Mouse (Mus musculus) right cerebral cortex, postnatal 14 days (tissue): Measurements from ENCODE around the gene Spata20.

Experiments used
- DNase-seq: peaks from one replicate; pipeline ENCODE4 v3.0.0; 2022

Gene Spata20

GRCm38 (mm10) chr11:94481963-94482362 lies 4.0 kb downstream of the Spata20 start:
- DNase-seq = no peak

DNA sequence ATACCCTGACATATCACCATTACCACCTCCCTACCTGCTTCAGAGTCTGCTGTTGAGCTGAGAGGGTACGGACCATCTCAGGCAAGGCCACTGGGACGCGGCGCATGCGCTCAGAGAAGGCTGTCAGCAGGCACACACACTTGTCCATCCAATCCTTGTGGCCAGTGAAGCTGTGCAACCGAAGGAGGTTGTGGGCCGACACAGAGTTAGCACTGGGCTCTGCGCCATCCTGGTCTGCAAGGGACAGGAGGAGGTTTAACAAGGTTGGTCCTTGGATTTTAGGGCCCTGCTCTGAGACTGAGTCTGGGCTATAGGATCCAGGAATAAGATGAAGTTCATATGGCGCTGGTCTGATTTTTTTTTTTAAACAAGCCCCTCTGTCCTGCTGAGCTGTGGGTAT lies 5.6 kb downstream of the Spata20 start:
- DNase-seq = no peak

DNA sequence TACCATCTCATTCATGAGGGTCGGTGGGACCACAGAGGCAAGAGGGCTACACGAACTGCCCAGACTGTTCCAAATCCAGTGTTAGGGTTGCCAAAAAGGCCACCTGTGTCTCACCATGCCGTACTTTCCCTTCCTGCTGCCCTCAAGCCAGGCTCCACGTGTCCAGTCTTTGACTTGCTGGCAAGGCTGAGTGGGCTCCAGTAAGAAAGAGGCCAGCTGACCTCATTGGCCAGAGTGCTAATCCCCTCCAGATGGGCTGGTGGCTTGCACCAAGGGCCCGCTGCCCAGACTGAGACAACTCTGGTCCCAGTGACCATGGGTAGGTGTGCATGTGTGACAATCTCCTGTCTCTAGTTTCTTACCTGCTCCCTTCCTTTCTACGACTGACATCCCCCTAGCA lies 8.3 kb downstream of the Spata20 start:
- no peak for DNase-seq

- DNase-seq = no peak
Measured at GRCm38 (mm10) chr11:94475722-94476121, 10.3 kb downstream of the Spata20 start.

GRCm38 (mm10) chr11:94474544-94474910 lies 11.5 kb downstream of the Spata20 start:
- no peak for DNase-seq

- peak; percentile 88 for DNase-seq
Measured at GRCm38 (mm10) chr11:94473707-94474543, 12.1 kb downstream of the Spata20 start, which contains the start of gene Cacna1g. Gene Cacna1g, minus strand, starts transcription at chr11:94474198.

DNA sequence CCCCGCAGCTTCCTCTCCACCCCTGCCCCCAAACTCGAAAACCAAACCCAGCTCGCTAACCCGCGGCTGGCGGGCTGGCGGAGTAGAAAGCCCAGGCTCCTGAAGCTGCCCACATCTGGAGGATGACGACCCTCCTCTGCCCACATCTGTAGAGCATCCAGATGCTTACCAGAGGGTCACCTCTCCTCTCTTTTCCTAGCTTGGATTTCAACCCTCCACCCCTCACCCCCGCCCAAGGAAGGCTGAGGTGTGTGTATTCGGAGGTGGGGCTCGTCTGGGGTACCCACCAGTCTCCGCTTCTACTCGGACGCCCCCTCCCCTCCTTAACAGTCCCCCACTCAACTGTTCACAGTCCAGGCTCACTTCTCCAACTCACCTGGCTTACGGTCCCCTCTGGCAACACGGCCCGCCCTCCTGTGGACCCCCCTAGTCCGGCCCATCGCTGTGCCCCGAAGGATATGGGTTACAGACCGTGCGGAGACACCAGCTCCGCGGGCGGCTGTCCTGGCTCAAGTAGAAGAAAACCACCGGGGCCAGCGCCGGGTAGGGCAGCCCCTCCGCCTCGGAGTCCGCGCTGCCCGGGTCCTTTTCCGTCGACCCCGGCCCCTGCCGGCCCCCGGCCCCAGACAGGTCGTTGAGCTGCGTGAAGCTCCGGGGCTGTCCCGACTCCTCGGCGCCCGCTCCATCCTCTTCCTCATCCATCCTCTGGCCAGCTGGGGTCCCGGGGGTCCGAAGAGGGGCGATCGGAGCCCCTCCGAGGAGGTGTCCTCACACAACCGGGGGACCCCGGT lies 12.9 kb downstream of the Spata20 start:
- DNase-seq = no peak

DNA sequence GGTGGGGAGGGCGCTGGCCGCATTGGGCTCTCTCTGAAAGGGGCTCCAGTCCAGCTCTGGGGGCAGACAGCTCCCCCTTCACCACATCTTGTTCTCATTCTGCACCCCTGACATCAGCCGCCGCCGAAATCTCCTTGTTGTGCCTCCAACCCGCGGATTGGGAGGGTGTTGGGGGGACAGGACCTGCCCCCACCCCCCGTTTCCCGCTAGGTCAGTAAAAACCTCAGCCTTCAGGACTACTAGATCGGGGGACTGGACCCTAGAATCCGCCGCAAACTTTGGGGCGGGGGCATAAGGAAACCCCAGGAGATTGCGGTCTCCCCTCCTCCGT lies 13.4 kb downstream of the Spata20 start:
- DNase-seq = no peak

- no peak for DNase-seq
Measured at GRCm38 (mm10) chr11:94471740-94472584, 14.0 kb downstream of the Spata20 start.

DNA sequence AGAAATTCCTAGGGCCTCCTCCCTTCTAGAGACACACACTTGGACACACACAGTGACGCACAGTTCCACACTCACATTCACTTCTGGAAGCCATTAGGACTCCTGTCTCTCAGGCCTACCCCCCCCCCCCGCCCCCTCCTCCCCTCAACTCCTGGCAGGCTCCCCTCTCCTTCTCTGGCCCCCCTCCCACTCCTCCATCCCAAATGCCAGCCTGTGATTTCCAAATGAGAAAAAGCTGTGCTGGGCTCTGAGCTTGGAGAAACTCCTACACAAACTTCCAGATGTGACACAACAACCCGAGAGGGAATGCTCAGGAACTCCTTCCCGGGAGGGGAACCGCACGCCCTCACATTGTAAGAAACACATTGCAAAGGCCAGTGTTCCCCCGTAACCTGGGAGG lies 15.6 kb downstream of the Spata20 start:
- no peak for DNase-seq

DNA sequence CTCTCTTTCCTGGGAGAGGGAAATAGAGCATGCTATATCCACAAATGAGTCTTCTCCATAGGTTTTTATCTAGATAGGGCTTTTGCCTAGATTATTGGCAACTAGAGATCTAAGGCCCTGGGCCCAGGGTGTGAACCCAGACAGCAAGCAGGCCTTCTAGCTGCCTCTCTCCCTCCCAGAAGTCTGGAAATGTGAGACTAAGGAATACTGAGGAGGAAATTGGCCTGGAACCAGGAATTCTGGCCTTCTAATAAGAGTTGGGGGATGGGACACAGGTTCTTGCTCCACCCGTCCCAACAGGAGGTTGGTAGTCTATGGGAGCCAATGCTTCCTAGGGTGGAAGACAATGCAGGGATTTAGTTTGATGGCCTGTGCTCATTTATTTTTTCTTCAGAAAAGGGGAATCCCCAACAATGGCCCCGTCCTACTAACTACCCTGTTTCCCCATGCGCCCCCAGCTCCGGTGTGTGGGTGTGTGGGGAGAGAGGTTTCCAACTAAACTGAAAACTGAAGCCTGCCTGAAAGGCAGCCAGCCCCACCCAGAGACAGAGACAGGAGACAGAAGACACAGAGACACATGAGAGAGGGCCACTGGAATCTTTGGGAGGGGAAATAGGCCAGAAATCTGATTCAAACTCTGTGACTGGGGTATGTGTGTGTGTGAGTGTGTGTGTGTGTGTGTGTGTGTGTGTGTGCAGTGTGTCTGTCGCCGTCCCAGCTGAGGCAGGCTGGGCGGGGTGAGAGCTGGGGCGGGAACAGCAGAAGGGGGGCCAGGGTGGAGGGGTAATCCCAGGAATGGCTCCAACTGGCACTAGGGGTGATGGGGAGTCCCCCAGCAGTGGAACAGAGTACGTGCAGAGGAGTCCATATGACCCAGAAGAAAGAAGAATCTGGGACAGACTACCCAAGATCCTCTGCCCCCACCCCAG lies 16.6 kb downstream of the Spata20 start:
- DNase-seq = no peak

GRCm38 (mm10) chr11:94468582-94469064 lies 17.4 kb downstream of the Spata20 start:
- DNase-seq = peak; percentile 74

GRCm38 (mm10) chr11:94466333-94466855 lies 19.6 kb downstream of the Spata20 start:
- no peak for DNase-seq

DNA sequence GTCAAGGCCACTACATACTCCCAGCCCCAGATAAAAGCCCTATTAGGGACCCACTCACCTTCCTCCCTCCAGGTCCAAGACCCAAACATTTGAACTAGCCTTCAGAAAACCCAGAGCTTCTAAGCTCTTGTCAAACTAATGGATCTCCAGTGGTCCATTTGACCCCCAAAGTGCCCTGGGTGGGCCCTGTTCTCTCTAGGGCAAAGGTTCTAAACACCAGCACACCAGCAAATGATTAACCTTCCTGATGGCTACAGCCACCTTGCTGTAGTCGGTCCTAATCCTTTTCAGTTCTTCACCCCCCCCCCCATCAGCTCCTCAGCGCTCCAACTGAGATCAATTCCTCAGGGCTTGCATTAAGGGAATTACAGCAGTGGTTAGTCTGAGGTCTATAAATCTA lies 21.8 kb downstream of the Spata20 start:
- no peak for DNase-seq

- no peak for DNase-seq
Measured at GRCm38 (mm10) chr11:94461856-94462255, 24.1 kb downstream of the Spata20 start.

GRCm38 (mm10) chr11:94457001-94457400 lies 29.0 kb downstream of the Spata20 start:
- DNase-seq = no peak

DNA sequence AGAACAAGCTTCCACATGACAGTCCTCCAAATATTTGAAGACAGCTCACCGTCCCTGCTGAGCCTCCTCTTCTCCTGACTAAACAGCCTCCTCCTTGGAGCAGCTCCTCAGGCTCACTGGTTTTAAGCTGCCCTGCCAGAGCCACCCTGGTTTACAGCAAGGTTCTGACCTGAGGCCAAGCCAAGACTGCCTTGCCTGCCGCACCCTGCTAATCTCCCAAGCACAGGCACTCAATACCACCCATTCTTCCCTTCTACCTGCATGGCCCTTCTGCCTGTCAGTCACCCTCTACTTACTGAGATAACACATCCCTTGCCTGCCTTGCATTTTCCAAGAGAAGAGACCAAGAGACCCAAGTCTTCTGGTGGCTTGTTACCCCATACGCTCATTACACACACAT lies 29.6 kb downstream of the Spata20 start:
- DNase-seq = no peak

GRCm38 (mm10) chr11:94455161-94455820 lies 30.7 kb downstream of the Spata20 start:
- no peak for DNase-seq

GRCm38 (mm10) chr11:94454756-94455155 lies 31.2 kb downstream of the Spata20 start:
- no peak for DNase-seq

DNA sequence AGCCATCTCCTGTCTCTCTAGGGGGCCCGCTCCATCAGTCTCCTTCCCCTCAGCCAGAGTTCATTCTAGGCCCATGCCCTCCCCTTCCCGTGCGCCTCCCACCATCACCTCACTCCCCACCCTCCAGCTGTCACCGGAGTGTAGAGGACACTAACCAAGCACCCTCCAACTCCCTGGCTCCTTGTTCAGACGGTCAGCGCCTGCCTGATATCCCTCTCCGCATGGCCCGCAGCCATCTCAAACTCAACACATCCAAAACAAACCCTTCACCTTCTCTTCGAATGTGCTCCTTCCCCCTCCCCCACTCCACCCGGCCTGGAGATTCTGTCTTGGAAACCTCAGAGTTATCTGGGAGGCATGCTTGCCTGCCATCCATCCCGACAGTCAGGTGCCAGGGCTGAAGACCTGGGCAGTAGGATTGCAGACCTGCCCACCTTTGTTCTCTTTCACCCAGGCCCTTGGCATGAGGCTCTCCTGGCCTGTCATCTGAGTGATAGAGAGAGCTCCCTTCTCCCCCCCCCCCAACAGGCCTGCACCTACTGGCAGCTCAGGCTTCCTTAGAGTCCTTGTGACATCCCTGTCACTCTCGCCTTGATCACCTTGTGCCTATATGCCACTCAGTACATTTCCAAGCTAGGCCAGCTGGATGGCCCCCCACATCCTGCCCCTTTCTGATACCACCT lies 34.7 kb downstream of the Spata20 start:
- no peak for DNase-seq

DNA sequence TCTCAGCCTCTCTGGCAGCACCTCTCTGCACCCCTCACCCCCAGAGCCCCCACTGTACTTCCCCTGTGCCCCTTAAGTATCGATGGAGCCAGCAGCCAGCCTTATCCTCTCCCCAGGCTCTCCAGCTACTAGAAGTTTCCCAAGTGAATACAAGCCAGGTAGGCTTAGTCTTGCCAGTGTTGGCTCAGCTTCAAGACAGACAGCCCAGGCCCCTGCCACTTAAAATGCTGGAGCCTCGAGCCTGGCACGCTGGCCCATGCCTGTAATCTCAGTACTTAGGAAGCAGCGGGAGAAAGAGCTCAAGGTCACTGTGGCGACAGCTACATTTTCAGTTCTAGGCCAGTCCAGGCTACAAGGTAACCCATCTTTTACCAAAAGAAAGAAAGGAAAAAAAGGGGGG lies 36.1 kb downstream of the Spata20 start:
- DNase-seq = no peak
